Mouse (Mus musculus) midbrain, embryonic 12.5 days (tissue): ENCODE measurements at regions not wholly inside any gene's neighbourhood (a gene's known extent, or its start where the extent isn't known, plus 50 kb on each side); places are given as distances from the start of the nearest gene placed in this dataset.

ENCODE experiments used
- ATAC-seq: fragments of 200-750 bp; cut with Nextera tagmentation; 2 replicates; pipeline ENCODE4 v1.8.0; 2017; ENCODE audit warnings: low read depth, moderate TSS enrichment, moderate library complexity; ENCODE audit not compliant: low FRiP score
- H3K27ac ChIP-seq: fragments of 300-500 bp; sonication (generic); replicated peaks from 2 replicates; pipeline ENCODE4 v1.5.1; 2016; ENCODE audit warnings: mild to moderate bottlenecking
- H3K27me3 ChIP-seq: fragments of 300-500 bp; sonication (generic); 2 replicates; pipeline ENCODE4 v1.6.1; 2016; ENCODE audit warnings: mild to moderate bottlenecking
- H3K36me3 ChIP-seq: fragments of 300-500 bp; sonication (generic); 2 replicates; pipeline ENCODE4 v1.6.1; 2016
- H3K4me1 ChIP-seq: fragments of 300-500 bp; sonication (generic); 2 replicates; pipeline ENCODE4 v1.6.1; 2016
- H3K4me2 ChIP-seq: fragments of 300-500 bp; sonication (generic); replicated peaks from 2 replicates; pipeline ENCODE4 v1.6.1; 2016; ENCODE audit warnings: mild to moderate bottlenecking, moderate library complexity
- H3K4me3 ChIP-seq: fragments of 300-500 bp; sonication (generic); 2 replicates; pipeline ENCODE4 v1.5.1; 2016; ENCODE audit warnings: mild to moderate bottlenecking
- H3K9ac ChIP-seq: fragments of 300-500 bp; sonication (generic); replicated peaks from 2 replicates; pipeline ENCODE4 v1.6.1; 2016; ENCODE audit warnings: mild to moderate bottlenecking, moderate library complexity
- H3K9me3 ChIP-seq: fragments of 300-500 bp; sonication (generic); 2 replicates; pipeline ENCODE4 v1.6.1; 2016; ENCODE audit warnings: mild to moderate bottlenecking
- WGBS: fragments of 180-500 bp; shearing (Covaris S2); methylation state at CpG from one replicate; pipeline ENCODE4 v1.1.7; 2016; 5-methylcytosine and 5-hydroxymethylcytosine counted together

DNA sequence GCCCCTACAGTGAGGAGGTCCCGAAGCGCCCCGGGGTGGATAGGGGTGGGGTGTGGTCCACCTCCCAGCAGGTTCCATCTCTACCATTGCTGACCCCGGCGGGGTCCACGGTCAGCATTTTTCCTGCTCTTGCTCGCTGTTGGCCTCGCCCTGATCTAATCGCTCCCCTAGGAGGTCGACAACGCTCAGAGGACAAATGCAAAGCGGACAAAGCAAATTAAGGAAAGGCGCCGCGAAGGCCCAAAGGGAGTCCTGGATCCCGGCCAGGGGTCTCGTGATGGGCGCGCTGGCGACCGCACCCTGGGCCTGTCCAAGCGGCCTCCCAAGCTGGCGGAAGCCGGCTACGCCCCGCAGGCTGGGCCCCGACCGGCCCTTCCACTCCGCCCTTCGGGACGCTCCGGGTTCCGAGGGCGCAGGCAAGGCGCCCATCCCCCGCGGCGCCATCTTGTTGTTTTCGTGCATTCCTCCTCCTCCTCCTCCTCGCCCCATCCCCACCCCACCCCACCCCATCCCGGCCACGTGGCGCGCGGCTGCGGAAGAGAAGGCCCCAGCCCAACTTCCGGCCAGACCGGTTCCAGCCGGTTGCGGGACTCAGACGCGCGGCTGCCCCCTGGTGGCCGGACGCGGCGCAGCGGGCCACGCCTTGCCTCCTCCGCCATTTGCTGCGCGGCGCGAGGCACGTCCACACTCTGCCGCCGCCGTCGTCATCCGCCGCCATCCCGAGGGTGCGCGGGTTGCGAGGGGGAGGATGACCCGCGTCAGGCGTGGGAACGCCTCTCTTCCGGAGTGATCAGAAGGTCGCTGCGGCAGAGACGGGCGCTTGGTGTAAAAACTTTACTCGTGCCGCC is 76.5 kb upstream of the Chd2 start:
- H3K27ac ChIP-seq: peak overlapping the region; percentile 100
- peaks cover 29% of the 10 kb centered on the region for H3K4me1 ChIP-seq
- no peaks in the 10 kb centered on the region for H3K27me3 ChIP-seq
- ATAC-seq: peak; percentile 94
- no peaks in the 10 kb centered on the region for H3K36me3 ChIP-seq
- H3K9ac ChIP-seq: peak overlapping the region; percentile 92
- no peaks in the 10 kb centered on the region for H3K9me3 ChIP-seq
- WGBS: under 1% methylated on average over 78 of the region's 86 CpGs
- H3K4me2 ChIP-seq: peak overlapping the region; percentile 80
- peak overlapping the region; percentile 61 for H3K4me3 ChIP-seq

DNA sequence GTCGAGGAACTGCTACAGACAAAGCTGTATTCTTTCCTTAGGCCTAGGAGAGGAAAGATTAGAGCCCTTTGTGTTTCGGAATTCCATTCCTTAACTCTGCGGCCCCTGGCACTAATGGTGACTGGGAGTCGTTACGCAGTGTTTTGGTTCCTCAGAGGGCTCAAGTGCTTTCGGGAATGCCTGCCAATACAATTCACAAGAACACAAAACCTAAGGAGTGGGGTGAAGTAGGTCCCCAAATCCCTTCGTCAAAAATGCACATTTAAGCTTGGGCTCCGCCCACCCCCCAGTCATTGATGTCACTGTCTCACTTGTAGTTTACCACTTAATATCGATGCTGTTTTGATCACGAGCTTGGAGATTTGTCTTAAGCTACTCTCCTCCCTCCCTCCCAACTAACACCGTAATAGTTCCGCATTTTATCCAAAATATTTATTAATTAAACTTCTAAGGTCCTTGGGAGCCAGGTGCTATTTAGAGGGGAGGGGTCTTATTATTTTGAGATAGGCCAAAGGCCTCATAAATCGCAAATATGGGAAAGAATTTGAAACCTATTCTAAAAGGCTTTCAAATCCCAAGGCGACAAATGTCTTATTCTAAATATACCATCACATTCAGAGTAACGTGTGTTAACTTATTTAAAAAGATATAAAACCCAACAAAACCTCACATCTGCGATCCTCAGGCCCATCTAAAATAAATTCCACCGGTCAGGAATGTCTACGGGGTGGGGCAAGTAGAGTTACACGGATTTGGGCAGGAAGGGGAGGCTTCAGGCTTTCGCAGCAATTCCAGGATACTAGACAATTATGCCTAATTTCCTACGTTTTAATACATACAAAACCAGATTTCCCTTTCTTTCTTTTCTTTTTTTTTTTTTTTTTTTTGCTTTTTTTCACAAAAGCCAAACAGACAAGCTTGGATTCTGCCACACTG is 75.6 kb upstream of the Chd2 start:
- no peak; the same call in 1 of the 2 replicates for ATAC-seq

DNA sequence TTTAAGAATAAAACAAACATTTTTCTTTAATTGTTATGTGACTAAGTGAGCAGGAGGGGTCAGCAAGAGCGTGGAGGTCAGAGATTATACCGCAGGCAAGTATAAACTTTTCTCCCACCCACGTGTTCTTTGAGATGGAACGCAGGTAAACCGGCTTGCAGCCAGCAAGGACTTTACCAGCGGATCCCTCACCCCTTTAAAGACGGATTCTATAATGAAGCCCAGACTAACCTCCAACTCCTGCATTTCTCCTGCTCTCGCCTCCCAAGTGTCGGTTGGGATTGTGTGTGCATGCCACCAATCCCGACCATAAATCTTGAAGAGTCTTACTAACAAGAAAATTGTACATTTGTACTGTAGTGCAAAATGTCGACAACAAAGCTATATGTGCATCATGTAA is 74.4 kb upstream of the Chd2 start:
- Histone ChIP-seq H3K27ac (peak overlapping the region; percentile 100), H3K9ac (no peak overlapping the region), H3K4me1 (peaks cover 29% of the 10 kb centered on the region), H3K4me2 (peak overlapping the region; percentile 80), H3K4me3 (no peak overlapping the region), H3K36me3 (no peaks in the 10 kb centered on the region), H3K27me3 (no peaks in the 10 kb centered on the region), H3K9me3 (no peaks in the 10 kb centered on the region)
- ATAC-seq: no peak
- WGBS: 26% methylated on average over 11 of the region's 11 CpGs

More for the DNA sequence above, 75.6 kb upstream of the Chd2 start:
- Histone ChIP-seq H3K4me3 (peak overlapping the region; percentile 61), H3K27me3 (no peaks in the 10 kb centered on the region), H3K9me3 (no peaks in the 10 kb centered on the region), H3K36me3 (no peaks in the 10 kb centered on the region), H3K4me2 (peak overlapping the region; percentile 80), H3K9ac (peak overlapping the region; percentile 92), H3K27ac (peak overlapping the region; percentile 100), H3K4me1 (peaks cover 29% of the 10 kb centered on the region)
- WGBS: 2% methylated on average over 21 of the region's 21 CpGs

DNA sequence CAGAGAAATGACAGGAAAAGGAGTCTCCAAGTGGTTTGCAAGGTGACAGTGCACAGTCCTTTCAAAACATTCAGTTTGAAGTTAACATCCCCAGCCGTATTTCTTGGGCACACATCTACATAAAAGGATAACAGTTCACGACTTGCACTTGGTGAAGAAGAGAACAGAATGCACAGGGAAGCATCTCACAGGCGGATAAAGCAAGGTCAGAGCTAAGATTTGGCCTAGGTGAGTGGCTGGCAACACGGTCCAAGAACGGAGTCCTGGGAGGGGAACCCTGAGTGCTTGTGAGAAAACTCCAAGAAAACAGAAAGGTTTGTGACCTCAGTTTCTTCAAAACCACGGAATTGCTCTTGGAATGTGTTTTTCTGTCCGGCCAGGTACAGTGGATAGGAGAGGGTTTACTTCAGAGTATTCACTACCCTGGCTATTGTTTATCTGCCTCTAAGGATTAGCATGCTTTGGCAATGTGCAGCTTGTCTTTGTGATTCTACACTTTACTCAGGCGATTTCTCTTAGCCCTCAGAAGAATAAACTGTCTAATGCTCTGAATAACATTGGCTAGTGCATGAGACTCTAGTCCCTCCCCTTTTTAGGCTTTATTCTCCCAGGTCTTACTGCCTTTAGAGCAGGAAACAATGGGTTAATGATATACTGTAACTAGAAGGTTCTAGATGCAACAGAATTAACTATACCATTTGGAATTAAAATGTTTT is 73.4 kb upstream of the Chd2 start:
- Histone ChIP-seq H3K4me1 (peaks cover 29% of the 10 kb centered on the region), H3K9ac (no peak overlapping the region), H3K27me3 (no peaks in the 10 kb centered on the region), H3K36me3 (no peaks in the 10 kb centered on the region), H3K4me3 (no peak overlapping the region), H3K9me3 (no peaks in the 10 kb centered on the region), H3K4me2 (no peak overlapping the region), H3K27ac (peak overlapping the region; percentile 46; the same call in 1 of the 2 replicates)
- 64% methylated on average over 8 of the region's 8 CpGs for WGBS
- no peak for ATAC-seq

DNA sequence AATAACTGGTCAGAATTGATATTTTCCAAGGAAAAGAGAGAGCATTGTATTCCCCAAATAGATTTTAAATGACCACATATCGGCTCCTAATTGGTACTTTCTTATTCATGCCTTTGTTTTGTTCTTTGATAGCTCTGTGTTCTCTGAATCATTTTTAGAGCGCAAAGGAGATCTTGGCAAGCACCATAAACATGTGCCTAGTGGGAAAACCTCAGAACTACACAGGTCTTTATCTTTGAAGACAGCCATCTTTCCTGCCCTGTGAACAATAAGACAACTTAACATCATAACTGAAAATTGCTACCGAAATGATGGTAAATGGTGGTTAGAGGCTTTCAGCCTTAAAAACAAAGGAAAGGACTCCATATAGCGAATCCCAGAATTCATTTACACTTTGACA is 72.7 kb upstream of the Chd2 start:
- H3K9me3 ChIP-seq: no peaks in the 10 kb centered on the region
- peaks cover 29% of the 10 kb centered on the region for H3K4me1 ChIP-seq
- H3K4me3 ChIP-seq: no peak overlapping the region
- no peak overlapping the region for H3K9ac ChIP-seq
- WGBS: 93% methylated on average over 4 of the region's 4 CpGs
- no peaks in the 10 kb centered on the region for H3K36me3 ChIP-seq
- H3K27me3 ChIP-seq: no peaks in the 10 kb centered on the region
- H3K4me2 ChIP-seq: no peak overlapping the region
- ATAC-seq: no peak
- H3K27ac ChIP-seq: peak overlapping the region; percentile 46; the same call in 1 of the 2 replicates

DNA sequence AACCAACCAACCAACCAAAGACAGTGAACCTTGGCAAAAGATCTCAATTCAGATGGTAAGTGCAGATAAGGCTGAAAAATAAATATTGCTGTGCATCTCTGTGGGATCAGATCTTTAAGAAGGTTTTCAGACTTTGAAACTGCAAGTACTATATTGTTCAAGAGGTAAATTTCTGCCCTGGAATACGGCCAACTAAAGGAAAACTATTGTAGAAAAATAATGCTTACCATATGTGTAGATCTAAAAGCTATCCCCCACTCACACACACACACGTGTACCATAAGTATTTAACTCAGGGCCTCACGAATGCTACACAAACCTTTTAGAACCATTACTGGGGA is 71.1 kb upstream of the Chd2 start:
- no peak for ATAC-seq
- H3K4me3 ChIP-seq: no peak overlapping the region
- peaks cover 38% of the 10 kb centered on the region for H3K4me1 ChIP-seq
- H3K27me3 ChIP-seq: no peaks in the 10 kb centered on the region
- H3K4me2 ChIP-seq: no peak overlapping the region
- H3K27ac ChIP-seq: no peak overlapping the region
- H3K9ac ChIP-seq: no peak overlapping the region
- H3K9me3 ChIP-seq: no peaks in the 10 kb centered on the region
- H3K36me3 ChIP-seq: no peaks in the 10 kb centered on the region
- 76% methylated on average over 3 of the region's 3 CpGs for WGBS

DNA sequence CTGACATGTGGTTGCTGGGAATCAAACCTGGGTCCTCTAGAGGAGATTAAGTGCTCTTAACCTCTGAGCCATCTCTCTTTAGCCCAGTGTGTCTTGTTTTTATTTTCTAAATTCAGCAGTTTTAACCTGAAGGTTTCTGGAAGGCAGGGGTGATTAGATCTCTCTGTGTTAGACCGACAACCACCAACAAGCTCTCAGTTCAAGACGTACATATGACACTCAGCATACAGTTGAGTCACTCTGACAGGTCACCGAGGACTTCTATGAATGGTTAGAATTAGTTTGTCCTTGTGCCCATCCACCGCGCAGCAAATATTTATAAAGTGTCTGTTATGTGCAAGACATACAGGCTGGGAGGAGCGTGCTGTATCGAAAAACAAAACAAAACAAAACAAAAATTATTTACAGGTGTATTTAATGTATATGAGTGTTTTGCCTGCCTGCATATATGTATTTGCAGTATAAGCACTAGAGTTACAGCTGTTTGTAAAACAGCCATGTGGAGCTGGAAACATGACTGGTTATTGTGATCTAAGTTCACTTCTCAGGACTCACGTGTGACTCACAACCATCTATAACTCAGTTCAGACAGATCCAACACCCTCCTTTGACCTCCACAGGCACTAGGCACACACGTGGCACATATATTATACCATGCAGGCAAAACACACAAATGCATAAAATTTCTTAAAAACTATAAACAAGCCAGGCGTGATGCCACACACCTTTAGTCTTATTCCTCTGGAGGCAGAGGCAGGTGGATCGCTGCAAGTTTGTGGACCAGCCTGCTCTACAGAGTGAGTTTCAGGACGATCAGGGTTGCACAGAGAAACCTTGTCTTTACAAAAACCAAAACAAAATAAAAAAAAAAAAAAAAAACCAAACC is 70.5 kb upstream of the Chd2 start:
- Histone ChIP-seq H3K4me2 (no peak overlapping the region), H3K9ac (no peak overlapping the region), H3K9me3 (no peaks in the 10 kb centered on the region), H3K27ac (no peak overlapping the region), H3K4me3 (no peak overlapping the region), H3K36me3 (no peaks in the 10 kb centered on the region), H3K27me3 (no peaks in the 10 kb centered on the region), H3K4me1 (peaks cover 37% of the 10 kb centered on the region)
- no peak for ATAC-seq
- WGBS: 92% methylated on average over 12 of the region's 12 CpGs

DNA sequence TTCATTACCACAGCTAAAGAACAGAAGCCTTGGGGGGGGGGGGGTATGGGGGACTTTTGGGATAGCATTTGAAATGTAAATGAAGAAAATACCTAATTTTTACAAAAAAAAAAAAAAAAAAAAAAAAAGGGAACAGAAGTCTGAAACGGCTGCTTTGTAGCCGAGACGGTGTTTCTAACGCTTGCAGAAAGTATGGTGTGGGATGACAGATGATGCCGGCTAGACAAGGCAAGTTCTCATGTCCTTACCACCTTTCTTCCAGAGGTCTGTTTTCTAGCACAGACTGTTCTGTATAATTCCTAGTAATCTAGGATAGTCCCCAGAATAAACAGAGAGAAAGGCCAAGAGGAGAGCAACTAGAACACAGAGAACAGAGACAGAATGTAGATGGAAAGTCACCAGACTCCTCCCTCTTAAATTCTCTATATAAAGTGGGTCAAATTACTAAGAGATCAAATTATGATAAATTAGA is 67.2 kb upstream of the Chd2 start:
- Histone ChIP-seq H3K36me3 (no peaks in the 10 kb centered on the region), H3K27me3 (no peaks in the 10 kb centered on the region), H3K4me2 (peak overlapping the region; percentile 56; the same call in 1 of the 2 replicates), H3K27ac (0 out of 2 replicates have a peak overlapping the region, but pooled peaks have one; percentile 11), H3K9ac (no peak overlapping the region), H3K4me1 (peaks cover 14% of the 10 kb centered on the region), H3K9me3 (no peaks in the 10 kb centered on the region), H3K4me3 (no peak overlapping the region)
- WGBS: 40% methylated on average over 5 of the region's 5 CpGs
- no peak for ATAC-seq

DNA sequence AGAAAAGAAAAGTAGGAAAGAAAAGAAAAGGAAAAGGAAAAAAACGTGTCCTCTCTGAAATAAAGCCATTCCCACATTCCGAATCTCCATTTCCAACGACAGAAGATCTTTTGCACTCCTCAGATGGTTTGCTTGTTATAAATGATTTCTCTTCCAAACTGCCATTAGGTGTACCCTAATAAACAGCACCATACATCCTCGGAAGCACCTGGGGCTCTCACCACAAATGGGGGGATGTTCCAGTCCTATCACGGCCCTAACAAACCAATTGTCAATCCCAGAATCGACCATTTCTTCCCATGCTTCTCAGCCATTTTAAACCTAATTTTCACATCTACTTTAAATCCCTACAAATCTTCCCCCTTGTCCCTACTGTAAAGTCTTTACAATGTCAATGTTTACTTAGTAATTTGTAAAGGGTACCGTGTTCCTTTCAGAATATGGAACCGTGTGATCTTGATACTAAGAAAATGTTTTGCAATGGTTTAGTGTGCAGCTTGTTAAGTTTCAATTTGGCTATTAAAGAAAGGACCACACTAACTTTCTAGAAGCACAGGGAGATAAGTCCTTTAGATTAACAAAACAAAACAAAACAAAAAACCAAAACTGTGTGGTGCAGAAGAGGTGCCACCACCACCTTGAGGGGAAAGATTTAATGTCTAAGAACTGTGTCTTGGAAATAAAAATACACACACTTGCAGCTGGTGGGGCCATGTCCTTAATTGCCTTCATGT is 66.6 kb upstream of the Chd2 start:
- no peak overlapping the region for H3K4me3 ChIP-seq
- peak overlapping the region; percentile 49; the same call in 1 of the 2 replicates for H3K9ac ChIP-seq
- H3K4me2 ChIP-seq: peak overlapping the region; percentile 56
- H3K36me3 ChIP-seq: no peaks in the 10 kb centered on the region
- no peaks in the 10 kb centered on the region for H3K27me3 ChIP-seq
- WGBS: 32% methylated on average over 8 of the region's 8 CpGs
- no peaks in the 10 kb centered on the region for H3K9me3 ChIP-seq
- H3K4me1 ChIP-seq: peaks cover 14% of the 10 kb centered on the region
- peak overlapping the region; percentile 87; the same call in 1 of the 2 replicates for H3K27ac ChIP-seq
- no peak for ATAC-seq

DNA sequence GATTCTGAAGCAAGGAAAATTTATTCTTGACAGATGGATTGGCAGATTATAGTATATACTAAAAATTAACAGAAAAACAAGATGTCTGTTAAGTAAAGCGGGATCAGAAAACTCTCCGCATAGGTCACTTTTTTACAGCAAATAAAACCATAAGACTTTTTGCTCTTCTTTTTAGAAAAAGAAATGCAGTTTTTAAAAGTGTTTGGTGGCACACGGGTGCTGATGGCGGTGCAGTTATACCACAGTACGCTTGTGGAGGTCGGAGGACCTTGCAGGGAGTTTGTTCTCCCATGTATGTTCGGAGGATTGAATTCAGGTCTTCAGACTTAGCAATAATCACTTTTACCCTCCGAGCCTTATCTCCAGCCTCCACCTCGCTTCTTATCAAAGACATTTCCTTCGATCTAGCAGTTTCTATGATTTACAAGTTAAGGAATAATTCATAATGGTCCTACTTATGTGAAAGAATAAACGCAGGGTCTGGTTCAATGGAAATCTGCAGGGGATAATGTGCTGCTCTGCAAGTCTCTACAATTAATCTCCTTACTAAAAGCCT is 65.9 kb upstream of the Chd2 start:
- Histone ChIP-seq H3K4me1 (peaks cover 14% of the 10 kb centered on the region), H3K4me2 (peak overlapping the region; percentile 56), H3K27ac (peak overlapping the region; percentile 87), H3K4me3 (peak overlapping the region; percentile 29), H3K36me3 (no peaks in the 10 kb centered on the region), H3K9me3 (no peaks in the 10 kb centered on the region), H3K9ac (peak overlapping the region; percentile 49; the same call in 1 of the 2 replicates), H3K27me3 (no peaks in the 10 kb centered on the region; the same call in 1 of the 2 replicates)
- 10% methylated on average over 11 of the region's 11 CpGs for whole genome bisulfite sequencing
- no peak for ATAC-seq
